In genomic region chr10:4111095-4111794, GRCm38 (mm10) we compare ENCODE assay signal across 11 mouse cellular contexts.
DNase-seq lines count a peak whose midpoint lies in the region; ATAC-seq and TF ChIP-seq lines count a peak whose summit lies in the region.
"Had no signal": no experiment of that assay in that cellular context is flagged by ENCODE, and none has a peak within 500 bp of the region (broad histone marks: within the 10 kb centered on the region; RNA-seq: fewer than 3 reads in every experiment).

No protein-coding gene starts in this region.

- peaks cover 5% of the 10 kb centered on the region; the same call in 1 of the 2 replicates for H3K36me3 ChIP-seq in hindbrain, embryonic 10.5 days
- H3K36me3 ChIP-seq in hindbrain, embryonic 14.5 days (replicated peaks; ENCODE audit: control insufficient read depth, insufficient read depth), result no peaks in the 10 kb centered on the region
- no peaks in the 10 kb centered on the region for H3K36me3 ChIP-seq in kidney, postnatal 0 days (ENCODE audit: insufficient read depth, low read length)
- H3K36me3 ChIP-seq: embryonic facial prominence, embryonic 12.5 days; midbrain, embryonic 15.5 days had no signal

- H3K4me1 ChIP-seq in hindbrain, embryonic 10.5 days (replicated peaks), result peaks cover 33% of the 10 kb centered on the region
- H3K4me1 ChIP-seq in hindbrain, embryonic 14.5 days (replicated peaks; ENCODE audit: control insufficient read depth, insufficient read depth, low read length), result peaks cover 29% of the 10 kb centered on the region; the same call in 1 of the 2 replicates
- peaks cover 48% of the 10 kb centered on the region for H3K4me1 ChIP-seq in kidney, postnatal 0 days (replicated peaks; ENCODE audit: insufficient read depth, low read length)

- no peak overlapping the region for H3K4me3 ChIP-seq in hindbrain, embryonic 10.5 days
- H3K4me3 ChIP-seq in hindbrain, embryonic 14.5 days (replicated peaks; ENCODE audit: low read length), result no peak overlapping the region
- H3K4me3 ChIP-seq in kidney, postnatal 0 days (replicated peaks; ENCODE audit: low read depth, low read length), result no peak overlapping the region
- H3K4me3 ChIP-seq: embryonic facial prominence, embryonic 12.5 days; midbrain, embryonic 15.5 days had no signal

- WGBS in hindbrain, embryonic 10.5 days, result 77% methylated on average over 19 of the region's 19 CpGs
- WGBS in hindbrain, embryonic 14.5 days, result 77% methylated on average over 19 of the region's 19 CpGs
- WGBS in kidney, postnatal 0 days, result 30% methylated on average over 19 of the region's 19 CpGs

- ATAC-seq in hindbrain, embryonic 14.5 days (ENCODE audit: low FRiP score), result no peak
- ATAC-seq in kidney, postnatal 0 days (replicated peaks; ENCODE audit: low FRiP score, low read depth), result peak; percentile 71
- ATAC-seq: midbrain, embryonic 15.5 days had no signal

- no peaks in the 10 kb centered on the region for H3K27me3 ChIP-seq in hindbrain, embryonic 10.5 days (ENCODE audit: insufficient read depth, poor library complexity, severe bottlenecking)
- no peaks in the 10 kb centered on the region for H3K27me3 ChIP-seq in hindbrain, embryonic 14.5 days (ENCODE audit: control insufficient read depth, insufficient read depth, low read length)
- no peaks in the 10 kb centered on the region for H3K27me3 ChIP-seq in kidney, postnatal 0 days (ENCODE audit: insufficient read depth, low read length)
- H3K27me3 ChIP-seq: embryonic facial prominence, embryonic 12.5 days; midbrain, embryonic 15.5 days had no signal

- H3K4me2 ChIP-seq in hindbrain, embryonic 14.5 days (replicated peaks), result no peak overlapping the region
- H3K4me2 ChIP-seq in kidney, postnatal 0 days (ENCODE audit: low read length), result peak overlapping the region; percentile 37; the same call in 1 of the 2 replicates
- H3K4me2 ChIP-seq: embryonic facial prominence, embryonic 12.5 days; midbrain, embryonic 15.5 days had no signal

- TF ChIP-seq CTCF in kidney, postnatal 0 days (IDR thresholded peaks at IDR 0.05; ENCODE audit: low read depth), result peak; percentile 20; the same call in 1 of the 2 replicates

- no peaks in the 10 kb centered on the region for H3K9me3 ChIP-seq in hindbrain, embryonic 10.5 days
- no peaks in the 10 kb centered on the region for H3K9me3 ChIP-seq in hindbrain, embryonic 14.5 days (ENCODE audit: control insufficient read depth, low read length)
- H3K9me3 ChIP-seq in kidney, postnatal 0 days (replicated peaks; ENCODE audit: low read length), result no peaks in the 10 kb centered on the region
- H3K9me3 ChIP-seq: embryonic facial prominence, embryonic 12.5 days; midbrain, embryonic 15.5 days had no signal

- H3K9ac ChIP-seq in hindbrain, embryonic 14.5 days, result no peak overlapping the region
- H3K9ac ChIP-seq in kidney, postnatal 0 days (ENCODE audit: low read depth, low read length), result no peak overlapping the region
- H3K9ac ChIP-seq: embryonic facial prominence, embryonic 12.5 days; midbrain, embryonic 15.5 days had no signal

- H3K27ac ChIP-seq in hindbrain, embryonic 10.5 days, result peak overlapping the region; percentile 62
- no peak overlapping the region for H3K27ac ChIP-seq in hindbrain, embryonic 14.5 days
- peak overlapping the region; percentile 71 for H3K27ac ChIP-seq in kidney, postnatal 0 days
- H3K27ac ChIP-seq: embryonic facial prominence, embryonic 12.5 days; midbrain, embryonic 15.5 days had no signal

- DNase-seq in hindbrain, embryonic 10.5 days (ENCODE audit: low spot score), result no peak
- no peak for DNase-seq in hindbrain, embryonic 14.5 days (ENCODE audit: low spot score)
- DNase-seq in ZHBTc4 (ENCODE audit: low read depth, low spot score), result peak; percentile 46
- peak; percentile 82 for DNase-seq in kidney, postnatal 0 days (ENCODE audit: low spot score)
- peak; percentile 36 for DNase-seq in lung, postnatal 14 days
- no peak for DNase-seq in spleen, adult 12 weeks (ENCODE audit: low spot score)
- DNase-seq in frontal cortex, postnatal 36 days (ENCODE audit: low spot score in 2 of 2), result no peak
- no peak for DNase-seq in right cerebral cortex, adult 2 months (ENCODE audit: low spot score in 2 of 2)
- DNase-seq: gastrocnemius, postnatal 36 days had no signal

Comparison
In these comparisons a context has a peak if more than half of its experiments do, and no peak if none do; other contexts are left out.
1. DNase-seq: peak in ZHBTc4 (single experiment), kidney, postnatal 0 days (single experiment) and lung, postnatal 14 days (single experiment); none in hindbrain, embryonic 10.5 days (single experiment), hindbrain, embryonic 14.5 days (single experiment), spleen, adult 12 weeks (single experiment), frontal cortex, postnatal 36 days (0 of 2) and right cerebral cortex, adult 2 months (0 of 2).